Comparison of ENCODE assay signal across 8 mouse cellular contexts in genomic region chr1:85894748-85895360, GRCm38 (mm10). TPM values are rescaled to one million over a fixed set of nuclear protein-coding genes. Genes with fewer than 3 reads are reported as not detected.
A peak's percentile ranks its signal among the peaks of the same experiment; 100 is the strongest.
DNase-seq lines count a peak whose midpoint lies in the region; ATAC-seq and TF ChIP-seq lines count a peak whose summit lies in the region.

No protein-coding gene starts in this region.

- H3K4me2 ChIP-seq in midbrain, embryonic 16.5 days (ENCODE audit: low read length): peak overlapping the region; percentile 79

- ATAC-seq in midbrain, embryonic 16.5 days: peak; percentile 40

- H3K9me3 ChIP-seq in embryonic facial prominence, embryonic 10.5 days: no peaks in the 10 kb centered on the region
- no peaks in the 10 kb centered on the region for H3K9me3 ChIP-seq in hindbrain, embryonic 10.5 days
- H3K9me3 ChIP-seq in midbrain, embryonic 16.5 days (replicated peaks; ENCODE audit: control insufficient read depth, low read length, poor library complexity, severe bottlenecking): no peaks in the 10 kb centered on the region

- TF ChIP-seq POLR2A in liver, adult 2 months (IDR thresholded peaks at IDR 0.05; ENCODE audit: extremely low read depth, insufficient read depth, low read length): no peak

- peak; percentile 62 to 66 for DNase-seq in layer of hippocampus, adult 2 months (ENCODE audit: low spot score in 2 of 2)
- DNase-seq in layer of hippocampus, postnatal 36 days: no peak
- DNase-seq in adipocyte (ENCODE audit: low spot score): peak; percentile 21
- DNase-seq in embryonic facial prominence, embryonic 10.5 days (ENCODE audit: low spot score): peak; percentile 92
- DNase-seq in hindbrain, embryonic 10.5 days (ENCODE audit: low spot score): peak; percentile 81
- DNase-seq in liver, adult 2 months (ENCODE audit: extremely low read depth, low read depth, low spot score): no peak
- peak; percentile 70 for DNase-seq in thymus, postnatal 4 days

- H3K36me3 ChIP-seq in embryonic facial prominence, embryonic 10.5 days (replicated peaks): no peaks in the 10 kb centered on the region; the same call in 1 of the 2 replicates
- H3K36me3 ChIP-seq in hindbrain, embryonic 10.5 days: no peaks in the 10 kb centered on the region
- H3K36me3 ChIP-seq in liver, adult 2 months (ENCODE audit: control insufficient read depth, insufficient read depth, low read length): no peaks in the 10 kb centered on the region
- H3K36me3 ChIP-seq in midbrain, embryonic 16.5 days (ENCODE audit: control insufficient read depth, insufficient read depth, low read length): no peaks in the 10 kb centered on the region

- no peaks in the 10 kb centered on the region for H3K27me3 ChIP-seq in embryonic facial prominence, embryonic 10.5 days (replicated peaks; ENCODE audit: low read depth, poor library complexity, severe bottlenecking)
- H3K27me3 ChIP-seq in hindbrain, embryonic 10.5 days (ENCODE audit: insufficient read depth, poor library complexity, severe bottlenecking): no peaks in the 10 kb centered on the region
- H3K27me3 ChIP-seq in liver, adult 2 months (ENCODE audit: control insufficient read depth, insufficient read depth, low read length): no peaks in the 10 kb centered on the region
- H3K27me3 ChIP-seq in midbrain, embryonic 16.5 days (ENCODE audit: control insufficient read depth, insufficient read depth, low read depth, low read length): no peaks in the 10 kb centered on the region

- peaks cover 54% of the 10 kb centered on the region for H3K4me1 ChIP-seq in embryonic facial prominence, embryonic 10.5 days
- H3K4me1 ChIP-seq in hindbrain, embryonic 10.5 days (replicated peaks): peaks cover 55% of the 10 kb centered on the region
- H3K4me1 ChIP-seq in liver, adult 2 months (ENCODE audit: control insufficient read depth, insufficient read depth, low read length): peaks cover 8% of the 10 kb centered on the region
- peaks cover 43% of the 10 kb centered on the region for H3K4me1 ChIP-seq in midbrain, embryonic 16.5 days (ENCODE audit: control insufficient read depth, insufficient read depth, low read length)

- peak overlapping the region; percentile 96 for H3K27ac ChIP-seq in layer of hippocampus, adult 2 months
- peak overlapping the region; percentile 95 for H3K27ac ChIP-seq in embryonic facial prominence, embryonic 10.5 days (replicated peaks)
- peak overlapping the region; percentile 95 for H3K27ac ChIP-seq in hindbrain, embryonic 10.5 days
- no peak overlapping the region for H3K27ac ChIP-seq in liver, adult 2 months (replicated peaks; ENCODE audit: insufficient read depth, low read depth, low read length)
- H3K27ac ChIP-seq in midbrain, embryonic 16.5 days (ENCODE audit: low read length): peak overlapping the region; percentile 82

- no peak for TF ChIP-seq CTCF in layer of hippocampus, adult 2 months (conservative IDR thresholded peaks at IDR 0.05)
- TF ChIP-seq CTCF in liver, adult 2 months (IDR thresholded peaks at IDR 0.05; ENCODE audit: low read depth, low read length): no peak

- peak overlapping the region; percentile 39 for H3K9ac ChIP-seq in liver, adult 2 months (ENCODE audit: low read depth, low read length)
- peak overlapping the region; percentile 76 for H3K9ac ChIP-seq in midbrain, embryonic 16.5 days (ENCODE audit: low read depth, low read length)

- peak overlapping the region; percentile 93 for H3K4me3 ChIP-seq in layer of hippocampus, adult 2 months
- H3K4me3 ChIP-seq in embryonic facial prominence, embryonic 10.5 days: peak overlapping the region; percentile 88
- H3K4me3 ChIP-seq in hindbrain, embryonic 10.5 days: peak overlapping the region; percentile 88
- peak overlapping the region; percentile 71 for H3K4me3 ChIP-seq in liver, adult 2 months (ENCODE audit: insufficient read depth, low read depth, low read length)
- H3K4me3 ChIP-seq in midbrain, embryonic 16.5 days (ENCODE audit: low read depth, low read length): peak overlapping the region; percentile 63

- H3K79me2 ChIP-seq in liver, adult 2 months (ENCODE audit: control insufficient read depth, insufficient read depth, low read length): no peaks in the 10 kb centered on the region

- 1% methylated on average over 30 of the region's 30 CpGs for WGBS in embryonic facial prominence, embryonic 10.5 days
- WGBS in hindbrain, embryonic 10.5 days: under 1% methylated on average over 30 of the region's 30 CpGs
- WGBS in liver, adult 2 months: 2% methylated on average over 30 of the region's 30 CpGs
- WGBS in midbrain, embryonic 16.5 days: 1% methylated on average over 30 of the region's 30 CpGs

RNA-seq across cellular contexts. Expression of gene Itm2c, which starts 0.8 kb away (rescaled TPM):
- 100 to 1,000 TPM; 748 to 802 TPM for total RNA-seq in layer of hippocampus, adult 2 months (2021)
- total RNA-seq in layer of hippocampus, postnatal 36 days (2021): 100 to 1,000 TPM; 719 to 827 TPM
- 168 and 177 TPM in 2 replicates for polyA plus RNA-seq in embryonic facial prominence, embryonic 10.5 days (2016; fragmentation: Nextera tagmentation; extraction: Ambion mirVana)
- polyA plus RNA-seq in hindbrain, embryonic 10.5 days (2016; fragmentation: Nextera tagmentation; extraction: Ambion mirVana): 146 and 151 TPM in 2 replicates
- 39.1 and 41.1 TPM in 2 replicates for total RNA-seq in liver, adult 2 months (2014; rRNA removed)
- 48.3 and 60.1 TPM in 2 replicates for polyA plus RNA-seq in liver, adult 2 months (2012; rRNA removed)
- polyA plus RNA-seq in midbrain, embryonic 16.5 days (2015; fragmentation: Nextera tagmentation; extraction: Ambion mirVana): 249 and 258 TPM in 2 replicates

RNA-seq across cellular contexts. Expression of gene 4933407L21Rik, which starts 33.4 kb away (rescaled TPM):
- 1 to 10 TPM; 3.3 to 3.6 TPM for total RNA-seq in layer of hippocampus, adult 2 months (2021)
- 1 to 10 TPM; 3.0 to 3.4 TPM for total RNA-seq in layer of hippocampus, postnatal 36 days (2021)
- polyA plus RNA-seq in embryonic facial prominence, embryonic 10.5 days (2016; fragmentation: Nextera tagmentation; extraction: Ambion mirVana): 0.22 TPM in 1 of 2 replicates, not detected in the other
- 0.43 and 0.51 TPM in 2 replicates for polyA plus RNA-seq in hindbrain, embryonic 10.5 days (2016; fragmentation: Nextera tagmentation; extraction: Ambion mirVana)
- not detected in 2 replicates for total RNA-seq in liver, adult 2 months (2014; rRNA removed)
- polyA plus RNA-seq in liver, adult 2 months (2012; rRNA removed): not detected in 2 replicates
- 10.1 and 10.5 TPM in 2 replicates for polyA plus RNA-seq in midbrain, embryonic 16.5 days (2015; fragmentation: Nextera tagmentation; extraction: Ambion mirVana)

Comparison
In these comparisons a context has a peak if more than half of its experiments do, and no peak if none do; other contexts are left out.
1. DNase-seq: peak in layer of hippocampus, adult 2 months (2 of 2), adipocyte (single experiment), embryonic facial prominence, embryonic 10.5 days (single experiment), hindbrain, embryonic 10.5 days (single experiment) and thymus, postnatal 4 days (single experiment); none in layer of hippocampus, postnatal 36 days (0 of 2) and liver, adult 2 months (single experiment).
2. Peak in every context shown above with its lines, with median percentiles within 50 percentile points of each other: H3K4me3 ChIP-seq.